In the genomic region with DNA sequence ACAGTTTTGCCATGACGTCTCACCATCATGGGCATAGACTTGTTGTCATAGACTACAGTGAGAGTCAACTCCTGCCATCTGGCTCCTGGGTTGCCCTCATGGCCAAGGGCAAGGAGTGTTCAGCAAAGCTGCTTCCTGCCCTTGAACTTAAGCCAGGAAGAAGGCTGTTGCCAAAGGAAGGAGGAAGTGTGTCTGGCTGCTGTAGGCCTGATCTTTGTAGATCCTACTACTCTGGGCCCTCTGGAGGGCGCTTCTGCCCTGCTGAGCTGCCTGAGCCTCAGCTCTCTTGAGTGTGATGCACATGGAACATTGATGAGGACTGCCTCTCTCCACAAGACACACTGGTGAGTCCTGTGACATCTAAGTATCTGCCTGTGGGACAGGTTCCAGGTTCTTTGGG, we compare ENCODE assay signal across 1 mouse cellular context.
TF ChIP-seq lines count a peak whose summit lies in the region.

No protein-coding gene starts in this region.

TF ChIP-seq in MEL, 35 proteins besides CTCF, POLR2A, EP300 and RAD21 (continued from another document):
- peak; percentile 55; the same call in 1 of the 2 replicates for TF ChIP-seq MXI1 (IDR thresholded peaks at IDR 0.05; ENCODE audit: low read depth, low read length)
- peak; percentile 52; the same call in 1 of the 2 replicates for TF ChIP-seq SIN3A (IDR thresholded peaks at IDR 0.05; ENCODE audit: low read length)
- TF ChIP-seq MYC (IDR thresholded peaks at IDR 0.05; ENCODE audit: low read depth, low read length): no peak
- TF ChIP-seq MAZ (IDR thresholded peaks at IDR 0.05; ENCODE audit: low read depth, low read length): no peak
- TF ChIP-seq USF1 (IDR thresholded peaks at IDR 0.05; ENCODE audit: low read depth, low read length): no peak
